ENCODE assay signal across 11 mouse cellular contexts in the genomic region with DNA sequence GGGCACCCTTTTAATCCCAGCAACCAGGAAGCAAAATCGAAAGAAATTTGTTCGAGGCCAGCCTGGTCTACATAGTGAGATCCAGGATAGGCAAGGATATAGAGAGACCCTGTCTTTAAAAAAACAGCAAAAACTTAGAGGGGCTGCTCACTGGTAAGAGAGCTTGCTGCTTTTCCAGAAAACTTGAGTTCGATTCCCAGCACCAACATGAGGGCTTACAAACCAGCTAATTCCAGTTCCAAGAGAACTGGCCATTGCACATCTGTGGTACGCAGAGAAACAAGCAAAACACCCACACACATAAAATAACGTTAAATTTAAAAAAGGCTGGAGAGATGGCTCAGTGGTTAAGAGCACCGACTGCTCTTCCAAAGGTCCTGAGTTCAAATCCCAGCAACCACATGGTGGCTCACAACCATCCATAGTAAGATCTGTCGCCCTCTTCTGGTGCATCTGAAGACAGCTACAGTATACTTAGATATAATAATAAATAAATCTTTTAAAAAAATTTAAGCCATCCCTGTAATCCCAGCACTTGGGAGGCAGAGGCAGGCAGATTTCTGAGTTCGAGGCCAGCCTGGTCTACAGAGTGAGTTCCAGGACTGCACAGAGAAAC. TPM values are rescaled to one million over a fixed set of nuclear protein-coding genes. Genes with fewer than 3 reads are reported as not detected.
DNase-seq lines count a peak whose midpoint lies in the region; ATAC-seq and TF ChIP-seq lines count a peak whose summit lies in the region.
"Not testable (repeated sequence)": the region's sequence is repeated elsewhere in the genome, so short reads cannot be mapped to it uniquely, and the experiment has no call there.
"Had no signal": no experiment of that assay in that cellular context is flagged by ENCODE, and none has a peak within 500 bp of the region (broad histone marks: within the 10 kb centered on the region; RNA-seq: fewer than 3 reads in every experiment).

No protein-coding gene starts in this region.

- peak overlapping the region; percentile 90 for H3K27ac ChIP-seq in embryonic facial prominence, embryonic 10.5 days (replicated peaks)
- peak overlapping the region; percentile 99 for H3K27ac ChIP-seq in gastrocnemius, adult 2 months
- not testable (repeated sequence) for H3K27ac ChIP-seq in hindbrain, embryonic 16.5 days (ENCODE audit: low read depth, low read length); neural tube, embryonic 11.5 days (ENCODE audit: low read depth, low read length)
- peak overlapping the region; percentile 95; the same call in 1 of the 2 replicates for H3K27ac ChIP-seq in limb, embryonic 12.5 days

- not testable (repeated sequence) for H3K27me3 ChIP-seq in embryonic facial prominence, embryonic 10.5 days (replicated peaks; ENCODE audit: low read depth, poor library complexity, severe bottlenecking); hindbrain, embryonic 16.5 days (replicated peaks; ENCODE audit: control insufficient read depth, insufficient read depth, low read length); limb, embryonic 12.5 days; neural tube, embryonic 11.5 days (ENCODE audit: control insufficient read depth, insufficient read depth, low read length)

- H3K36me3 ChIP-seq in embryonic facial prominence, embryonic 10.5 days (replicated peaks); hindbrain, embryonic 16.5 days (ENCODE audit: control insufficient read depth, insufficient read depth, low read length); limb, embryonic 12.5 days; neural tube, embryonic 11.5 days (ENCODE audit: control insufficient read depth, insufficient read depth, low read length): not testable (repeated sequence)

- peak overlapping the region; percentile 67 for H3K4me2 ChIP-seq in hindbrain, embryonic 16.5 days (ENCODE audit: low read length)
- H3K4me2 ChIP-seq in limb, embryonic 12.5 days: peak overlapping the region; percentile 91
- peak overlapping the region; percentile 49 for H3K4me2 ChIP-seq in neural tube, embryonic 11.5 days (ENCODE audit: low read depth)

- peak overlapping the region; percentile 88 for H3K4me3 ChIP-seq in embryonic facial prominence, embryonic 10.5 days
- peak overlapping the region; percentile 91 for H3K4me3 ChIP-seq in gastrocnemius, adult 2 months
- H3K4me3 ChIP-seq in hindbrain, embryonic 16.5 days (ENCODE audit: low read length): peak overlapping the region; percentile 93
- H3K4me3 ChIP-seq in limb, embryonic 12.5 days (replicated peaks): peak overlapping the region; percentile 85
- H3K4me3 ChIP-seq in neural tube, embryonic 11.5 days (ENCODE audit: low read depth, low read length): peak overlapping the region; percentile 88

- DNase-seq in ES-CJ7 (ENCODE audit: low read depth, low spot score): peak; percentile 58
- not testable (repeated sequence) for DNase-seq in embryonic facial prominence, embryonic 10.5 days (ENCODE audit: low spot score); gastrocnemius, adult 2 months; neural tube, embryonic 11.5 days (ENCODE audit: low spot score)
- peak; percentile 21 for DNase-seq in lung, postnatal 10 days

- not testable (repeated sequence) for ATAC-seq in hindbrain, embryonic 16.5 days; limb, embryonic 12.5 days (ENCODE audit: insufficient number of reproducible peaks, insufficient read depth, low FRiP score, low TSS enrichment, low read depth); neural tube, embryonic 11.5 days (ENCODE audit: insufficient read depth, low FRiP score, low TSS enrichment)

- intact Hi-C loops in gastrocnemius, adult 2 months (cut with DNase I): loop anchor here (5.0 kb wide), 2 partner anchors 35 to 55 kb away; a partner anchor contains a TSS

- peak; percentile 38 for TF ChIP-seq CTCF in gastrocnemius, adult 2 months (IDR thresholded peaks at IDR 0.05)

- H3K9ac ChIP-seq in hindbrain, embryonic 16.5 days (ENCODE audit: low read depth, low read length): peak overlapping the region; percentile 71
- H3K9ac ChIP-seq in limb, embryonic 12.5 days (replicated peaks): peak overlapping the region; percentile 84
- peak overlapping the region; percentile 77 for H3K9ac ChIP-seq in neural tube, embryonic 11.5 days (ENCODE audit: low read length)

- H3K9me3 ChIP-seq in embryonic facial prominence, embryonic 10.5 days; hindbrain, embryonic 16.5 days (ENCODE audit: control insufficient read depth, low read length); limb, embryonic 12.5 days; neural tube, embryonic 11.5 days (ENCODE audit: control insufficient read depth, low read length): not testable (repeated sequence)

- H3K4me1 ChIP-seq in embryonic facial prominence, embryonic 10.5 days: peaks cover 31% of the 10 kb centered on the region
- H3K4me1 ChIP-seq in hindbrain, embryonic 16.5 days (ENCODE audit: control insufficient read depth, insufficient read depth, low read depth, low read length): peaks cover 17% of the 10 kb centered on the region
- peaks cover 24% of the 10 kb centered on the region for H3K4me1 ChIP-seq in limb, embryonic 12.5 days (replicated peaks)
- peaks cover 15% of the 10 kb centered on the region for H3K4me1 ChIP-seq in neural tube, embryonic 11.5 days (ENCODE audit: control insufficient read depth, insufficient read depth, low read length)

- WGBS in embryonic facial prominence, embryonic 10.5 days: 76% methylated on average over 8 of the region's 8 CpGs
- 78% methylated on average over 8 of the region's 8 CpGs for WGBS in hindbrain, embryonic 16.5 days
- WGBS in limb, embryonic 12.5 days: 78% methylated on average over 8 of the region's 8 CpGs
- WGBS in neural tube, embryonic 11.5 days: 77% methylated on average over 8 of the region's 8 CpGs

RNA-seq across cellular contexts. Expression of a gene that starts 1.0 kb away (rescaled TPM):
- 134 and 140 TPM in 2 replicates for polyA plus RNA-seq in embryonic facial prominence, embryonic 10.5 days (2016; fragmentation: Nextera tagmentation; extraction: Ambion mirVana)
- 10 to 100 TPM; 10.4 to 13.6 TPM for total RNA-seq in gastrocnemius, adult 2 months (2021)
- polyA plus RNA-seq in hindbrain, embryonic 16.5 days (2015; fragmentation: Nextera tagmentation; extraction: Ambion mirVana): 59.5 and 65.0 TPM in 2 replicates
- 113 and 114 TPM in 2 replicates for polyA plus RNA-seq in limb, embryonic 12.5 days (2016; fragmentation: Nextera tagmentation; extraction: Ambion mirVana)
- 113 and 116 TPM in 2 replicates for polyA plus RNA-seq in neural tube, embryonic 11.5 days (2014; fragmentation: Nextera tagmentation; extraction: Ambion mirVana)

RNA-seq across cellular contexts. Expression of a gene that starts 1.0 kb away (rescaled TPM):
- polyA plus RNA-seq in embryonic facial prominence, embryonic 10.5 days (2016; fragmentation: Nextera tagmentation; extraction: Ambion mirVana): 38.8 and 41.8 TPM in 2 replicates
- 10 to 100 TPM; 11.3 to 14.0 TPM for total RNA-seq in gastrocnemius, adult 2 months (2021)
- polyA plus RNA-seq in hindbrain, embryonic 16.5 days (2015; fragmentation: Nextera tagmentation; extraction: Ambion mirVana): 21.3 and 24.2 TPM in 2 replicates
- polyA plus RNA-seq in limb, embryonic 12.5 days (2016; fragmentation: Nextera tagmentation; extraction: Ambion mirVana): 36.3 and 57.2 TPM in 2 replicates
- 8.5 and 24.4 TPM in 2 replicates for polyA plus RNA-seq in neural tube, embryonic 11.5 days (2014; fragmentation: Nextera tagmentation; extraction: Ambion mirVana)

RNA-seq across cellular contexts. Expression of a gene that starts 18.7 kb away (rescaled TPM):
- 92.1 and 99.5 TPM in 2 replicates for polyA plus RNA-seq in embryonic facial prominence, embryonic 10.5 days (2016; fragmentation: Nextera tagmentation; extraction: Ambion mirVana)
- total RNA-seq in gastrocnemius, adult 2 months (2021): 10 to 100 TPM; 32.1 to 35.5 TPM
- polyA plus RNA-seq in hindbrain, embryonic 16.5 days (2015; fragmentation: Nextera tagmentation; extraction: Ambion mirVana): 67.2 and 73.6 TPM in 2 replicates
- 80.1 and 90.2 TPM in 2 replicates for polyA plus RNA-seq in limb, embryonic 12.5 days (2016; fragmentation: Nextera tagmentation; extraction: Ambion mirVana)
- polyA plus RNA-seq in neural tube, embryonic 11.5 days (2014; fragmentation: Nextera tagmentation; extraction: Ambion mirVana): 131 and 134 TPM in 2 replicates

RNA-seq across cellular contexts. Expression of a gene that starts 26.7 kb away (rescaled TPM):
- 52.1 and 52.8 TPM in 2 replicates for polyA plus RNA-seq in embryonic facial prominence, embryonic 10.5 days (2016; fragmentation: Nextera tagmentation; extraction: Ambion mirVana)
- 10 to 100 TPM; 17.4 to 24.8 TPM for total RNA-seq in gastrocnemius, adult 2 months (2021)
- polyA plus RNA-seq in hindbrain, embryonic 16.5 days (2015; fragmentation: Nextera tagmentation; extraction: Ambion mirVana): 38.4 and 43.0 TPM in 2 replicates
- 56.4 and 60.4 TPM in 2 replicates for polyA plus RNA-seq in limb, embryonic 12.5 days (2016; fragmentation: Nextera tagmentation; extraction: Ambion mirVana)
- 41.4 and 41.5 TPM in 2 replicates for polyA plus RNA-seq in neural tube, embryonic 11.5 days (2014; fragmentation: Nextera tagmentation; extraction: Ambion mirVana)

RNA-seq across cellular contexts. Expression of a gene that starts 26.7 kb away (rescaled TPM):
- polyA plus RNA-seq in embryonic facial prominence, embryonic 10.5 days (2016; fragmentation: Nextera tagmentation; extraction: Ambion mirVana): 0.06 and 0.11 TPM in 2 replicates
- not detected for total RNA-seq in gastrocnemius, adult 2 months (2021)
- polyA plus RNA-seq in hindbrain, embryonic 16.5 days (2015; fragmentation: Nextera tagmentation; extraction: Ambion mirVana): 0.57 and 0.74 TPM in 2 replicates
- polyA plus RNA-seq in limb, embryonic 12.5 days (2016; fragmentation: Nextera tagmentation; extraction: Ambion mirVana): 0.06 and 0.09 TPM in 2 replicates
- polyA plus RNA-seq in neural tube, embryonic 11.5 days (2014; fragmentation: Nextera tagmentation; extraction: Ambion mirVana): 0.13 TPM in 1 of 2 replicates, not detected in the other
- total RNA-seq: common myeloid progenitor, adult 5-6 weeks; gastrocnemius, adult 18-20 months; heart, postnatal 36 days; neutrophil, adult 5-6 weeks had no signal
